Mouse (Mus musculus): ENCODE measurements around the gene Pxdn.

- TF ChIP-seq CTCF (IDR thresholded peaks at IDR 0.05; ENCODE audit: low read depth, low read length) (no peak), POLR2A (IDR thresholded peaks at IDR 0.05; ENCODE audit: borderline replicate concordance, low read depth, low read length) (no peak)
These were observed 10.5 kb upstream of the Pxdn start for GRCm38 (mm10) chr12:29926896-29927295.
